Mouse (Mus musculus) embryo, embryonic 10 days (tissue): ENCODE results near the gene Ubald1.

Experiments used
- DNase-seq: peaks from one replicate; pipeline ENCODE4 v3.0.0-alpha.2; 2015; ENCODE audit warnings: low spot score

The Ubald1 gene

GRCm38 (mm10) chr16:4871926-4872325 is 8.2 kb downstream of the Ubald1 start:
- DNase-seq = no peak

GRCm38 (mm10) chr16:4870490-4870889 is 9.6 kb downstream of the Ubald1 start:
- DNase-seq = no peak

GRCm38 (mm10) chr16:4866101-4866695 is 13.9 kb downstream of the Ubald1 start:
- no peak for DNase-seq

GRCm38 (mm10) chr16:4863742-4864141 is 16.4 kb downstream of the Ubald1 start:
- DNase-seq = no peak

- peak; percentile 62 for DNase-seq
Observed at GRCm38 (mm10) chr16:4862863-4863483, 17.1 kb downstream of the Ubald1 start.

GRCm38 (mm10) chr16:4861392-4861791 is 18.7 kb downstream of the Ubald1 start:
- peak; percentile 16 for DNase-seq

- no peak for DNase-seq
Observed at GRCm38 (mm10) chr16:4855046-4855650, 25.0 kb downstream of the Ubald1 start.

GRCm38 (mm10) chr16:4850938-4851628 is 29.0 kb downstream of the Ubald1 start:
- DNase-seq = no peak

- no peak for DNase-seq
Observed at GRCm38 (mm10) chr16:4850361-4850760, 29.8 kb downstream of the Ubald1 start.

GRCm38 (mm10) chr16:4848090-4848489 is 32.0 kb downstream of the Ubald1 start:
- DNase-seq = no peak

- no peak for DNase-seq
Observed at GRCm38 (mm10) chr16:4847041-4847440, 33.1 kb downstream of the Ubald1 start.

GRCm38 (mm10) chr16:4840231-4840630 is 39.9 kb downstream of the Ubald1 start:
- no peak for DNase-seq

- DNase-seq = no peak
Observed at GRCm38 (mm10) chr16:4839552-4839951, 40.6 kb downstream of the Ubald1 start.

GRCm38 (mm10) chr16:4837631-4838030 is 42.5 kb downstream of the Ubald1 start:
- DNase-seq = no peak

- no peak for DNase-seq
Observed at GRCm38 (mm10) chr16:4835191-4835590, 44.9 kb downstream of the Ubald1 start, which contains the start of gene 4930562C15Rik. TSS of gene 4930562C15Rik (plus strand) at chr16:4835416.

GRCm38 (mm10) chr16:4833858-4834257 is 46.3 kb downstream of the Ubald1 start:
- DNase-seq = no peak

- DNase-seq = no peak
Observed at GRCm38 (mm10) chr16:4831650-4832419, 48.3 kb downstream of the Ubald1 start.

GRCm38 (mm10) chr16:4829271-4829900 is 50.7 kb downstream of the Ubald1 start:
- no peak for DNase-seq

- DNase-seq = no peak
Observed at GRCm38 (mm10) chr16:4827639-4828038, 52.5 kb downstream of the Ubald1 start.
